Mouse (Mus musculus): ENCODE measurements around the gene Knl1. TPM values are rescaled to one million over a fixed set of nuclear protein-coding genes. Genes with fewer than 3 reads are reported as not detected.

Gene Knl1
- 20.4 and 21.8 TPM in 2 replicates for total RNA-seq (2023)

DNA sequence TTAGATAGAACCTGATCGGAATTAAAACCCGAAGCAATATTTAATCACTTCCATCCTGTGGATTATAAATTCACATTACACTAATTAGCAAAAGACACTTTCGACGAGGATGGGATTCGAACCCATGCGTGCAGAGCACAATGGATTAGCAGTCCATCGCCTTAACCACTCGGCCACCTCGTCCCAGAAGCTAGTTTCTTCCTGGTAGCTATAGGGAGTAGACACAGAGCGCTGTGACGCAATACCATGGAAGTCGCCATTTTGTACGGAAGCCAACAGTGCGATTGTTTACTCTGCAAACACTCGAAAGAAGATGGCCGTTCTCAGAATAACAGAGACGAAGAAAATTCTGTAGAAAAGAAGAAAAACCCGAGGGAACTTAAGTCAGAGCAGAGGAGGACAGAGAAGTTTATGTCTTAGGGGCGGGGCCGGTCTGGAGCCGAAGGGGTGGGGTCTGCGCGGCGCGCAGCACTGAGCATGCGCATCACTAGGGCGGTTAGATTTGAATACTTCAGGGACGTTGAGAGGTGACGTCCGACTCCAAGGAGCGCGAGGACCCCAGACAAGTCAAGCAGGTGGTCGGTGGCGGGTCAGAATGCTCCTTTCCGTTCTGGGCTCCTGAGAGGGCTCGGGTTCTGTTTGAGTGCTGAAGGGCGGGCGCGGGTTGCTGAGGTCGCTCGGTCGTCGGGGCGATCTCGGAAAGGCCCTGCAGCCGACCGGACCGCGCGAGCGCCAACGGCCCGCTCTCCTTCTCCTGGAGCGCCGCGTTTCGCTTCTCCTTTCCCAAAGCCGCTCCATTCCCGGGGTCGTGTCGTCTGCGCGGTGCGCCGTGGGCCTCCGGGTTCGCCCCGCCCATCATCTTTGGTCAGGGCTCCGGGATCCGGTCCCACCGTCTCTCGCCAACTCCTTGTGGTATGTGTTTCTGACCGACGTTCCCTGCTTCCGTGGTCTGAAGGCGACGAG, at the start of gene Knl1:
Gene Knl1, plus strand, starts transcription at position 471 of the 963 bp plus-strand sequence.

DNA sequence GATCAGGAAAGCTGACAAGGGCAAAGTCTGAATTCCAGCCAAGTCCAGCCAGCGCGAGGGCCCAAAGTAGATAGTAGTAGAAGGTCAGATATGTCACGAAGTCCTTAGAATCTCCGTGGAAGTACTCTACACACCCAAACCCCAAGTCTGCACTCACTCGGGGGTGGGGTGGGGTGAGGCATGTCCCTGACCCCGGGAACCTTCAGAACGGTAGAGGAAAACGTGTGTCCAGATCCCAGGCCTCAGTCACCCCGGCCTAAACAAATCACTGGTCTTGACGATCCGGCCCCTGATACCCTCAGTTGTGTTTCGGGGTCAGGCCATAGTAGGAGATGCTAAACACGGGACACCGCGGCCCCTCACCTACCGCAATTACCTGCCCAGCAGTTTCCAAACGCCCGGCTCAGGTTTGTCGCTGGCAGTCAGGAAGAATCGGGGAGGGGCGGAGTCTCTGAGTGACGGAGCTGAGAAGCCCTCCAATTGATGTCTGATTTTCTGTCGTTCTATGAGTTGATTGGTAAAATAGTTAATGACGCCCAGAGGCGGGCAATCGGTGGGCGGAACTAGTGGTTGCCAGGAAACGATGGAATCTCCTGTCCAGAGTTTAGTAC, 17.9 kb upstream of the Knl1 start, which contains the start of gene Ccdc32:
Gene Ccdc32, minus strand, starts transcription at position 453 of the 611 bp plus-strand sequence.

DNA sequence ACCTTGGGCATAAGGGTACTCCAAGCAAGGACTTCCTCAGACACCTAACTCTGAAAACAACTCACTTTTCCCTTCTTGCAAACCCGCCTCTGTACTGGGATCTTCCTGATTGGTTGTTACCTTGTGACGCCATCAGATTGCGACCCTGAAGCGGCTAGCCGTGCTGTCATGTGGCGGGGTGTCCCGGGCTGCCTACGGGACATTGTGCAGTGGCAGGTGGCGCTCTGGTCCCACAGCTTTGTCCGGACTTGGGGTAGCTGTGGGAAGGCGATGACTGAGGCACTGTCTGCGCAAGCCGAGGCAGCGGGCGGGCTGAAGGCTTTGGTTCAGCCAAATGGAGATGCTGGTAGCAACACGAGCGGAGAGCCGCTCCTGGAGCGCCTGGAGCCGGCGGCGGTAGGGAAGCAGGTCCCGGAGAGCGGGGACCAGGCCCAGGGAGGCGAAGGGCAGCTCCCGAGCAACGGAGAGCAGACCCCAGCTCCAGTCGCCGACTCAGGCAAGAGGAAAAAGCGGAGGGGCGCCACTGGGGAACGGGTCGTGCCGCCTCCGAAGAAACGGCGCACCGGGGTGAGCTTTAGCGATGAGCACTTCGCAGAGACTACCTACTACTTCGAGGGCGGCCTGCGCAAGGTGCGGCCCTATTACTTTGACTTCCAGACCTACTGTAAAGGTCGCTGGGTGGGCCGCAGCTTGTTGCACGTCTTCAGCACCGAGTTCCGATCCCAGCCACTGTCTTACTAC, 12.1 kb upstream of the Knl1 start, which contains the start of gene Rpusd2:
Gene Rpusd2, plus strand, starts transcription at position 135 of the 741 bp plus-strand sequence.

DNA sequence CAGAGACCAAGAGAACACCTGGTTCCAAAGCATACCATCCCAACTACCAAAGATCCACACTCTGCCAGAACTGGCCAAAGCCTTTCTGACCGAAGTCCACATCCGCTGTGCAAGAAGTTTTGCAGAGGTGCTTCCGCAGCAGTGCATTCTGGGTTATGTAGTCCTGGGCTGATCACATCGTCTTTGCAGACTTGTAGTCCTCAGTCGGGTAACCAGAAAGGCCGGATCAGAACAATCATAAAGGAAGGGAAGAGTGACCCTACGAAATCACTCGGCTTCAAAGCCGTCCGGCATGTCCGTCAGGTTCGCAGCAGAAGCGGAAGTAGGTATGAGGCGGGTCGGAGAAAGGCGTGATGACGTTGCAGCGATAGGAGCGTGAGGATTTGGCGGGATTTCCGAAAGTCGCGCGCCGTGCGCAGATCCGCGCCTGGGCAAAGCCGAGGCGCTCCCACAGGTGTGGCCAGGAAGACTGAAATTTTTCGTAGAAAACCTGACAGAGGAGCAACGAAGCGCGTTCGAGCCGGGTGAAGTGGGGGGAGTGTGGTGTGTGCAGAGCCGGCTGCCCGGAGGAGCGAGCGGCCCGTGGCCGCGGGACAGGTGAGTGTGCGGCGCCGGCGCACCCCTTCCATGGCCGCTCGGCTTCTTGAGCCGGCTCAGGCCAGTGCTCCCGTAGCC, 65.7 kb downstream of the Knl1 start, which contains the start of gene Rad51:
Gene Rad51, plus strand, starts transcription at position 356 of the 675 bp plus-strand sequence.

Other genes with a start within 250 kb of the Knl1 start
- 35.7 and 38.8 TPM in 2 replicates for gene Knstrn, start 233.1 kb upstream of the Knl1 start, total RNA-seq (2023)
- 27.2 and 50.3 TPM in 2 replicates for gene Ivd, start 185.2 kb upstream of the Knl1 start, total RNA-seq (2023)
- 8.2 and 12.0 TPM in 2 replicates for gene Bahd1, start 146.7 kb upstream of the Knl1 start, total RNA-seq (2023)
- gene Chst14, start 120.6 kb upstream of the Knl1 start, total RNA-seq (2023), result 1.7 and 3.0 TPM in 2 replicates
- 6.3 and 6.8 TPM in 2 replicates for gene Ccdc32, start 17.7 kb upstream of the Knl1 start, total RNA-seq (2023)
- gene Rpusd2, start 12.3 kb upstream of the Knl1 start, total RNA-seq (2023), result 3.6 and 4.0 TPM in 2 replicates
- 9.0 and 9.3 TPM in 2 replicates for gene Rad51, start 65.7 kb downstream of the Knl1 start, total RNA-seq (2023)
- 11.5 and 14.7 TPM in 2 replicates for gene Rmdn3, start 109.9 kb downstream of the Knl1 start, total RNA-seq (2023)
- gene Gchfr, start 120.7 kb downstream of the Knl1 start, total RNA-seq (2023), result not detected in 2 replicates
- gene Gm14137, start 127.4 kb downstream of the Knl1 start, total RNA-seq (2023), result not detected in 2 replicates
- 12.7 and 17.5 TPM in 2 replicates for gene Zfyve19, start 161.5 kb downstream of the Knl1 start, total RNA-seq (2023)
- gene Dnajc17, start 161.7 kb downstream of the Knl1 start, total RNA-seq (2023), result 10.9 and 14.6 TPM in 2 replicates
- gene Ppp1r14d, start 182.8 kb downstream of the Knl1 start, total RNA-seq (2023), result not detected in 2 replicates
- not detected in 2 replicates for gene Spint1, start 190.2 kb downstream of the Knl1 start, total RNA-seq (2023)
- 55.2 and 64.4 TPM in 2 replicates for gene Rhov, start 224.2 kb downstream of the Knl1 start, total RNA-seq (2023)
- gene Vps18, start 241.6 kb downstream of the Knl1 start, total RNA-seq (2023), result 57.7 and 82.3 TPM in 2 replicates